Mouse (Mus musculus): Measurements from ENCODE around the gene Zfp277. TPM values are rescaled to one million over a fixed set of nuclear protein-coding genes. Genes with fewer than 3 reads are reported as not detected.

Gene Zfp277
- polyA plus RNA-seq, 1 experiment from 2014 or later: 33.7 TPM

GRCm38 (mm10) chr12:40391262-40391661 lies 54.4 kb downstream of the Zfp277 start:
- Histone ChIP-seq H3K9ac (no peak overlapping the region), H3K4me2 (replicated peaks) (no peak overlapping the region), H3K27ac (replicated peaks) (no peak overlapping the region), H3K36me3 (no peaks in the 10 kb centered on the region), H3K4me3 (replicated peaks) (no peak overlapping the region), H3K4me1 (0 out of 2 replicates have a peak, but pooled peaks cover 6% of the 10 kb centered on the region), H3K9me3 (replicated peaks) (no peaks in the 10 kb centered on the region), H3K27me3 (no peaks in the 10 kb centered on the region)
- 71% methylated on average over 1 of the region's 1 CpGs for WGBS
- ATAC-seq (ENCODE audit: insufficient number of reproducible peaks, low FRiP score, low TSS enrichment, low read depth): no peak

GRCm38 (mm10) chr12:40387786-40388185 lies 57.9 kb downstream of the Zfp277 start:
- Histone ChIP-seq H3K9ac (no peak overlapping the region), H3K9me3 (replicated peaks) (no peaks in the 10 kb centered on the region), H3K4me1 (0 out of 2 replicates have a peak, but pooled peaks cover 6% of the 10 kb centered on the region), H3K27ac (replicated peaks) (no peak overlapping the region), H3K4me3 (replicated peaks) (no peak overlapping the region), H3K36me3 (no peaks in the 10 kb centered on the region), H3K4me2 (replicated peaks) (no peak overlapping the region), H3K27me3 (no peaks in the 10 kb centered on the region)
- WGBS: 59% methylated on average over 5 of the region's 5 CpGs
- ATAC-seq (ENCODE audit: insufficient number of reproducible peaks, low FRiP score, low TSS enrichment, low read depth): no peak

- Histone ChIP-seq H3K9ac (no peak overlapping the region), H3K9me3 (replicated peaks) (no peaks in the 10 kb centered on the region), H3K4me3 (replicated peaks) (no peak overlapping the region), H3K4me1 (0 out of 2 replicates have a peak, but pooled peaks cover 6% of the 10 kb centered on the region), H3K27me3 (no peaks in the 10 kb centered on the region), H3K4me2 (replicated peaks) (no peak overlapping the region), H3K36me3 (no peaks in the 10 kb centered on the region), H3K27ac (replicated peaks) (no peak overlapping the region)
- 92% methylated on average over 4 of the region's 4 CpGs for WGBS
- ATAC-seq (ENCODE audit: insufficient number of reproducible peaks, low FRiP score, low TSS enrichment, low read depth): no peak
Measured at GRCm38 (mm10) chr12:40385301-40385700, 60.4 kb downstream of the Zfp277 start.

- Histone ChIP-seq H3K9ac (no peak overlapping the region), H3K9me3 (replicated peaks) (no peaks in the 10 kb centered on the region), H3K27ac (replicated peaks) (no peak overlapping the region), H3K27me3 (no peaks in the 10 kb centered on the region), H3K4me2 (replicated peaks) (no peak overlapping the region), H3K4me1 (0 out of 2 replicates have a peak, but pooled peaks cover 6% of the 10 kb centered on the region), H3K4me3 (replicated peaks) (no peak overlapping the region), H3K36me3 (no peaks in the 10 kb centered on the region)
- 92% methylated on average over 6 of the region's 6 CpGs for WGBS
- ATAC-seq (ENCODE audit: insufficient number of reproducible peaks, low FRiP score, low TSS enrichment, low read depth): no peak
Measured at GRCm38 (mm10) chr12:40383718-40384117, 62.0 kb downstream of the Zfp277 start.

- WGBS: 82% methylated on average over 5 of the region's 5 CpGs
- 0 out of 2 replicates have a peak, but pooled peaks cover under 1% of the 10 kb centered on the region for H3K4me1 ChIP-seq
Measured at GRCm38 (mm10) chr12:40382539-40382938, 63.2 kb downstream of the Zfp277 start.

GRCm38 (mm10) chr12:40381824-40382223 lies 63.9 kb downstream of the Zfp277 start:
- Histone ChIP-seq H3K27me3 (no peaks in the 10 kb centered on the region), H3K4me1 (no peaks in the 10 kb centered on the region), H3K27ac (replicated peaks) (no peak overlapping the region), H3K36me3 (no peaks in the 10 kb centered on the region), H3K9ac (no peak overlapping the region), H3K4me3 (replicated peaks) (no peak overlapping the region), H3K9me3 (replicated peaks) (no peaks in the 10 kb centered on the region), H3K4me2 (replicated peaks) (no peak overlapping the region)
- WGBS: 87% methylated on average over 11 of the region's 11 CpGs
- ATAC-seq (ENCODE audit: insufficient number of reproducible peaks, low FRiP score, low TSS enrichment, low read depth): no peak

More at GRCm38 (mm10) chr12:40382539-40382938, 63.2 kb downstream of the Zfp277 start:
- no peaks in the 10 kb centered on the region for H3K36me3 ChIP-seq
- no peaks in the 10 kb centered on the region for H3K27me3 ChIP-seq
- no peak for ATAC-seq (ENCODE audit: insufficient number of reproducible peaks, low FRiP score, low TSS enrichment, low read depth)
- no peak overlapping the region for H3K4me3 ChIP-seq (replicated peaks)
- no peak overlapping the region for H3K27ac ChIP-seq (replicated peaks)
- H3K4me2 ChIP-seq (replicated peaks): no peak overlapping the region
- no peak overlapping the region for H3K9ac ChIP-seq
- H3K9me3 ChIP-seq (replicated peaks): no peaks in the 10 kb centered on the region

GRCm38 (mm10) chr12:40381173-40381801 lies 64.4 kb downstream of the Zfp277 start:
- Histone ChIP-seq H3K27ac (replicated peaks) (no peak overlapping the region), H3K4me2 (replicated peaks) (no peak overlapping the region), H3K9ac (no peak overlapping the region), H3K4me1 (no peaks in the 10 kb centered on the region), H3K4me3 (replicated peaks) (no peak overlapping the region), H3K27me3 (no peaks in the 10 kb centered on the region), H3K9me3 (replicated peaks) (no peaks in the 10 kb centered on the region), H3K36me3 (no peaks in the 10 kb centered on the region)
- no peak for ATAC-seq (ENCODE audit: insufficient number of reproducible peaks, low FRiP score, low TSS enrichment, low read depth)
- WGBS: 87% methylated on average over 10 of the region's 10 CpGs

- WGBS: 84% methylated on average over 4 of the region's 4 CpGs
- ATAC-seq (ENCODE audit: insufficient number of reproducible peaks, low FRiP score, low TSS enrichment, low read depth): no peak
Measured at GRCm38 (mm10) chr12:40379538-40379923, 66.2 kb downstream of the Zfp277 start.

GRCm38 (mm10) chr12:40378621-40379537 lies 66.8 kb downstream of the Zfp277 start:
- H3K9ac ChIP-seq: no peak overlapping the region
- no peaks in the 10 kb centered on the region for H3K4me1 ChIP-seq
- no peak for ATAC-seq (ENCODE audit: insufficient number of reproducible peaks, low FRiP score, low TSS enrichment, low read depth)
- WGBS: 88% methylated on average over 17 of the region's 17 CpGs
- H3K27ac ChIP-seq (replicated peaks): no peak overlapping the region
- no peaks in the 10 kb centered on the region for H3K36me3 ChIP-seq
- no peaks in the 10 kb centered on the region for H3K9me3 ChIP-seq (replicated peaks)
- H3K4me3 ChIP-seq (replicated peaks): no peak overlapping the region
- no peak overlapping the region for H3K4me2 ChIP-seq (replicated peaks)
- no peaks in the 10 kb centered on the region for H3K27me3 ChIP-seq

More at GRCm38 (mm10) chr12:40379538-40379923, 66.2 kb downstream of the Zfp277 start:
- Histone ChIP-seq H3K4me1 (no peaks in the 10 kb centered on the region), H3K4me2 (replicated peaks) (no peak overlapping the region), H3K36me3 (no peaks in the 10 kb centered on the region), H3K9me3 (replicated peaks) (no peaks in the 10 kb centered on the region), H3K27me3 (no peaks in the 10 kb centered on the region), H3K9ac (no peak overlapping the region), H3K27ac (replicated peaks) (no peak overlapping the region), H3K4me3 (replicated peaks) (no peak overlapping the region)

GRCm38 (mm10) chr12:40351879-40352278 lies 93.8 kb downstream of the Zfp277 start:
- Histone ChIP-seq H3K36me3 (no peaks in the 10 kb centered on the region), H3K27me3 (no peaks in the 10 kb centered on the region), H3K9me3 (replicated peaks) (no peaks in the 10 kb centered on the region), H3K27ac (replicated peaks) (no peak overlapping the region), H3K4me2 (replicated peaks) (no peak overlapping the region), H3K9ac (no peak overlapping the region), H3K4me3 (replicated peaks) (no peak overlapping the region), H3K4me1 (0 out of 2 replicates have a peak, but pooled peaks cover 3% of the 10 kb centered on the region)
- no peak for ATAC-seq (ENCODE audit: insufficient number of reproducible peaks, low FRiP score, low TSS enrichment, low read depth)
- WGBS: 85% methylated on average over 3 of the region's 3 CpGs

- H3K27ac ChIP-seq (replicated peaks): no peak overlapping the region
Measured at GRCm38 (mm10) chr12:40348251-40348650, 97.5 kb downstream of the Zfp277 start.

More at GRCm38 (mm10) chr12:40348251-40348650, 97.5 kb downstream of the Zfp277 start:
- ATAC-seq (ENCODE audit: insufficient number of reproducible peaks, low FRiP score, low TSS enrichment, low read depth): no peak; the same call in 1 of the 2 replicates
- H3K27me3 ChIP-seq: no peaks in the 10 kb centered on the region
- H3K4me2 ChIP-seq (replicated peaks): no peak overlapping the region
- no peak overlapping the region for H3K9ac ChIP-seq
- no peak overlapping the region for H3K4me3 ChIP-seq (replicated peaks)
- WGBS: 57% methylated on average over 4 of the region's 4 CpGs
- 0 out of 2 replicates have a peak, but pooled peaks cover 3% of the 10 kb centered on the region for H3K4me1 ChIP-seq
- no peaks in the 10 kb centered on the region for H3K36me3 ChIP-seq
- no peaks in the 10 kb centered on the region for H3K9me3 ChIP-seq (replicated peaks)

Data from embryonic facial prominence, embryonic 15.5 days (tissue).